Mouse (Mus musculus): ENCODE results near the gene Nif3l1. TPM values are rescaled to one million over a fixed set of nuclear protein-coding genes. Genes with fewer than 3 reads are reported as not detected.

Nif3l1 gene
- polyA plus RNA-seq, 1 experiment, result 21.3 TPM

DNA sequence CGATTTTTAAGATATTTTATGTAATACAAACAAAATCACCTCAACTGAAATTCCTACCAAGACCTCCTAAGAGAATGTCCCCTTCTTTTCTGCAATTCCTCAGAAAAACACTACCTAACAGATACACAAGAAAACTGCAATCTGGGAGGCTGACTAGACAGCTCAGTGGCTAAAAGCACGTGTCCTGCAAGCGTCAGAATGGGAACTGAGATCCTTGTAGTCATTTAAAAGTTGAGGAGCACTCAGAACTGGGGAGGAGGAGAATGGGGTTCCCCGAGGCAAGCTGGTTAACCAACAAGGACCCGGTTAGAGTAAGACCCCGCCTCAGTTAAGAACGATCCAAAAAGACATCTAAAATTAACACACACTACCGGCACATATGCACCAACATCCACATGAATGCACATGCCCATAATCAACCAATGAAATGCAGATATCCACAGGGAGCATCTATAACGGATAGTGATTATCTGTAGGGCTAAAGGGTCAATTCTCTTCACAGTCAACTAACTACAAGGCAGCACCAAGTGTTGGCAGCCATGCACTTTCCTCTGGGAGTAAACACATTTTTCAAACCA is 58.9 kb downstream of the Nif3l1 start:
- Histone ChIP-seq H3K36me3 (ENCODE audit: control insufficient read depth, insufficient read depth, low read length) (no peaks in the 10 kb centered on the region; the same call in 1 of the 2 replicates), H3K27ac (ENCODE audit: insufficient read depth, low read depth, low read length) (no peak overlapping the region), H3K4me1 (ENCODE audit: control insufficient read depth, insufficient read depth, low read length) (peaks cover 5% of the 10 kb centered on the region; the same call in 1 of the 2 replicates), H3K4me3 (ENCODE audit: insufficient read depth, low read depth, low read length) (peak overlapping the region; percentile 64), H3K27me3 (replicated peaks; ENCODE audit: control insufficient read depth, insufficient read depth, low read length) (no peaks in the 10 kb centered on the region)
- TF ChIP-seq CTCF (conservative IDR thresholded peaks at IDR 0.05; ENCODE audit: insufficient read depth, insufficient read length, low read depth, low read length) (no peak), POLR2A (IDR thresholded peaks at IDR 0.05; ENCODE audit: low read depth, low read length) (no peak)
- WGBS, result 22% methylated on average over 9 of the region's 9 CpGs
- no peak for DNase-seq

DNA sequence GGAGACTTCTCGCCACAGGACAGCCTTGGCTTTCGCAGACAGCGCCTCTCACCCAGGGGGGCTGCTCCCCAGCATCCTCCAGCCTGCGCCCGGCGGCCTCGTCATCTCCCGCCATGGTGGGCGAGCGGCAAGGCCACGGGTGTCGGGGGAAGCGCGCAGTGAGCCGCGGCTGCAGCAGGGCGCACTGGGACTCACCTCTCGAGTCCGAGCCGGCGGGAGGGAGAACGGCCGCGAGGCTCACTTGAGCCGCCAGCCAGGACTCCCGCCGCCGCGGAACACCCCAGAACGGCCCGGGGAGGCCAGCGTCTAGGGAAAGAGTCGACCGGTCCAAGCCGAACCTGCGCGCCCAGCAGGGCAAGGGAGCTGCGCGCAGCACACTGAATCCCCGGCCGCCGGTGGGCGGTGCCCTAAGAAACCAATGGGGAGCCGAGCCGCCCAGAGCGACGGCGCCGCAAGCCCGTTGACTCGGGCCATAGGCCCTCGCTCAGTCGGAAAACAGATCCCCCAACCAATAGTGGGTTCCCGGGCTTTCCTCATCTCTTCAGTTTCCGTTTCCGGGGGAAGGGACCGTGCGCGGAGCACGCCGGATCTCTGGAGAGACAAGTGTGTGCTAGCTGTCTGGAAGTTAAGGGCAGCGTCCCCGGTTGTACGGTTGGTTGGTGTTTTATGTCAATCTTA is 59.8 kb downstream of the Nif3l1 start, which contains the start of gene Orc2:
Orc2 (minus strand) TSS at position 533 of the 678 bp plus-strand sequence.
- Histone ChIP-seq H3K27ac (ENCODE audit: insufficient read depth, low read depth, low read length) (no peak within 1 kb of the TSS; the same call in 1 of the 2 replicates), H3K4me1 (ENCODE audit: control insufficient read depth, insufficient read depth, low read length) (peaks cover 5% of the 10 kb centered on the region; the same call in 1 of the 2 replicates), H3K36me3 (ENCODE audit: control insufficient read depth, insufficient read depth, low read length) (no peaks in the 10 kb centered on the region; the same call in 1 of the 2 replicates), H3K4me3 (ENCODE audit: insufficient read depth, low read depth, low read length) (peak within 1 kb of the TSS; percentile 64), H3K27me3 (replicated peaks; ENCODE audit: control insufficient read depth, insufficient read depth, low read length) (no peaks in the 10 kb centered on the region)
- peak; percentile 96 for DNase-seq
- WGBS, result under 1% methylated on average over 64 of the region's 64 CpGs
- no peak for TF ChIP-seq CTCF (conservative IDR thresholded peaks at IDR 0.05; ENCODE audit: insufficient read depth, insufficient read length, low read depth, low read length)
- TF ChIP-seq POLR2A (IDR thresholded peaks at IDR 0.05; ENCODE audit: low read depth, low read length), result peak; percentile 11

DNA sequence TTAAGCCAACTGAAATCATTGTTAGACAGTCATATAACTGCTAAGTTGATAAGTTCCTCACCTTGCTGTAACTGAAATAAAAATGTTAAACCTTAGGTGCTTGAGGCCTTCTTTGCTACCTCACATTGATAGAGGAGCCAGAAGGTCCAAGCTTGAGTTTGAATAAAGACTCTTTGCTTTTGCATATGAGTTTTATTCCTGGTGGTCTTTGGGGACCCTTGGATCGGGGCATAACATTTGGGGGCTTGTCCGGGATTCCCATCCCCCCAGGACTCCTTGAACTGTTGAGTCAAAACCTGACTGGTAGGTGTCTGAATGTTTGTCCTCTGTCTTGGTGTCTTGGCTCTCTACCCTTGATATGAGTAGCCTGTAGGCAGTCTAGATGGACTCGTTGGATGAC is 62.3 kb downstream of the Nif3l1 start:
- Histone ChIP-seq H3K4me3 (ENCODE audit: insufficient read depth, low read depth, low read length) (no peak overlapping the region), H3K36me3 (ENCODE audit: control insufficient read depth, insufficient read depth, low read length) (no peaks in the 10 kb centered on the region; the same call in 1 of the 2 replicates), H3K27ac (ENCODE audit: insufficient read depth, low read depth, low read length) (no peak overlapping the region), H3K4me1 (ENCODE audit: control insufficient read depth, insufficient read depth, low read length) (peaks cover 5% of the 10 kb centered on the region; the same call in 1 of the 2 replicates), H3K27me3 (replicated peaks; ENCODE audit: control insufficient read depth, insufficient read depth, low read length) (no peaks in the 10 kb centered on the region)
- 95% methylated on average over 3 of the region's 3 CpGs for WGBS
- DNase-seq, result no peak
- TF ChIP-seq CTCF (conservative IDR thresholded peaks at IDR 0.05; ENCODE audit: insufficient read depth, insufficient read length, low read depth, low read length) (no peak), POLR2A (IDR thresholded peaks at IDR 0.05; ENCODE audit: low read depth, low read length) (no peak)

Other genes starting within 250 kb of the Nif3l1 start
- gene Aox4, start 234.8 kb upstream of the Nif3l1 start, polyA plus RNA-seq (2012; rRNA removed), result 0.04 and 0.14 TPM in 2 replicates
- 0.03 TPM in 2 replicates for gene Aox2, start 166.8 kb upstream of the Nif3l1 start, polyA plus RNA-seq (2012; rRNA removed)
- 24.8 and 32.2 TPM in 2 replicates for gene Bzw1, start 52.3 kb upstream of the Nif3l1 start, polyA plus RNA-seq (2012; rRNA removed)
- 35.1 and 45.9 TPM in 2 replicates for gene Clk1, start 21.1 kb upstream of the Nif3l1 start, polyA plus RNA-seq (2012; rRNA removed)
- 18.4 and 25.5 TPM in 2 replicates for gene Ppil3, start 335 bp downstream of the Nif3l1 start, polyA plus RNA-seq (2012; rRNA removed)
- 7.0 and 8.7 TPM in 2 replicates for gene Orc2, start 60.0 kb downstream of the Nif3l1 start, polyA plus RNA-seq (2012; rRNA removed)
- 5.3 and 5.4 TPM in 2 replicates for gene Fam126b, start 141.2 kb downstream of the Nif3l1 start, polyA plus RNA-seq (2012; rRNA removed)
- gene Ndufb3, start 141.2 kb downstream of the Nif3l1 start, polyA plus RNA-seq (2012; rRNA removed), result 116 and 197 TPM in 2 replicates